Mouse (Mus musculus): Measurements from ENCODE around the gene Ece1.

The Ece1 gene

GRCm38 (mm10) chr4:137855741-137856341, 6.2 kb upstream of the Ece1 start:
- no peak for DNase-seq (ENCODE audit: inconsistent ontology term)

- no peak for DNase-seq (ENCODE audit: inconsistent ontology term)
Observed at GRCm38 (mm10) chr4:137857116-137857515, 4.9 kb upstream of the Ece1 start.

DNA sequence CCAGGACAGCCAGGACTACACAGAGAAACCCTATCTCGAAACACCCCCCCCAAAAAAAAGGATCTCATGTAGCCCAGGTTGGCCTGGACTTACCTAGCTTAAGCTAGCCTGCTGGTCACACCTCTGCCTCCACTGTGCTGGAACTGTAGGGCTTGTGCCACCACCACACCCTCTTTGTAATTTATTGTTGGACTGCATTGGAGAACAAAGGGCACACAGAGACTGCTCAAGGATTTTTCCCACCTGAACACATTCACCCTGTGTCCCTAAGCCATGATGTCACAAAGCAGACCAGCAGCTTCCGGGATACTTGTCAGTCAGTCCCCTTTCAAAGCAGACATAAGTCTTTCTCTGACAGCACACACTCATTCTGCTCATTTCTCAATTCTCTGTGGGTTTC, 3.7 kb upstream of the Ece1 start:
- no peak for DNase-seq (ENCODE audit: inconsistent ontology term)

- DNase-seq (ENCODE audit: inconsistent ontology term), result peak; percentile 49
Observed at GRCm38 (mm10) chr4:137861461-137862011, 501 bp upstream of the Ece1 start.

- no peak for DNase-seq (ENCODE audit: inconsistent ontology term)
Observed at GRCm38 (mm10) chr4:137862516-137863240, 641 bp downstream of the Ece1 start.

DNA sequence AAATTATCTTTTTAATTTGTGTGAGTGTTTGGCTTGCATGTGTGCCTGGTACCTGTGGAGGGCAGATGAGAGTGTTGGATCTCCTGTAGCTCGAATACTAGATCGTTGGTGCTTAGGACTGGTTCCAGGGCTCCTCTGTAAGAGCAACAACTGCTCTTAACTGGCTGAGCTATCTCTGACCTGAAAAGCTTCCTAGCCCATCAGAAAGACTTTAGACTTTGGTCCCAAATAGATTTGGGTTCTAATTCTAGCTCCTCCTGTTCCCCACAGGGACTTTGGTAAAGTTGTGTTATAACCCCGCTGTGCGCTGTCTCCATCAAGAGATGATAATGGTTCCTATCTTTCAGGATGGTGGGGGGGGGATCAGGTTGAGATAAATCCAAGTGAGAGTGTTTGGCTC, 2.0 kb downstream of the Ece1 start:
- no peak for DNase-seq (ENCODE audit: inconsistent ontology term)

DNA sequence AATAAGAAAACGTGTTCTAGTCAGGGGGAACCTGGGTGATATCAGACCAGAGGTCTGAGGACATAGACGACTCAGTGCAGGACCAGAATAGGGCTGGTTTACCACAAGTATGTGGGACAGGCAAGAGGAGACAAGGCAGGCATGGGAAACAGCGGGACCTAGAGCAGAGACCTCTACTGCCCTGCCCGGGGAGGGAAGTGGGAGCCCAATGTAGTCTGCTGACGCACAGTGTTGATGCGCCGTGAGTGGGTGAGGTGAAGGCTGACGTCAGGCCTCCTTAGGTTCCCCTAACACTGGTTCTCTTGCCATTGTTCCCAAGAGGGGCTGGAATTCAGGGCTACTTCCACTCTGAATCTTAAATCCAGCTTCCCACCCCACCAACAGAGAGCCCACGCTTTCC, 2.7 kb downstream of the Ece1 start:
- DNase-seq (ENCODE audit: inconsistent ontology term), result peak; percentile 52

DNA sequence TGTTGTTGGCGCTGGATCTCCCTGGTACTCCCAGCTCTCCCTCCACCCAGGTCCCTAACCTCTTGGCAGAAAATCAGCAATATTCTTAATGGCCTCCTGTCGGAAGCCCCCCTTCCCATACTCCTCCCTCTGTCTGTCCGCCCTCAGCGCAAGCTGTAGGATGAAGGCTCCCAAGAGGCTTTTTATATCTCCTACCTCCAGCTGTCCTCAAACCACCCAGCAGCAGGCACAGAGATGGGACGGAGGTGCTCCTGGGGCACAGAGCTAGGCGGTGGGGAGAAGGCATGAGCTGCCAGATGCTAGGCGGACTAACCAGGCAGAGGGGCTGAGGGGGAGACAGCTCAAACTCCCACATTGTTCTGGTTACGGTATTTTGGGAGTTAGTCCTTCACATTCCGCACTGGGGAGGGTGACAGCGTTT, 3.2 kb downstream of the Ece1 start:
- no peak for DNase-seq (ENCODE audit: inconsistent ontology term)

DNA sequence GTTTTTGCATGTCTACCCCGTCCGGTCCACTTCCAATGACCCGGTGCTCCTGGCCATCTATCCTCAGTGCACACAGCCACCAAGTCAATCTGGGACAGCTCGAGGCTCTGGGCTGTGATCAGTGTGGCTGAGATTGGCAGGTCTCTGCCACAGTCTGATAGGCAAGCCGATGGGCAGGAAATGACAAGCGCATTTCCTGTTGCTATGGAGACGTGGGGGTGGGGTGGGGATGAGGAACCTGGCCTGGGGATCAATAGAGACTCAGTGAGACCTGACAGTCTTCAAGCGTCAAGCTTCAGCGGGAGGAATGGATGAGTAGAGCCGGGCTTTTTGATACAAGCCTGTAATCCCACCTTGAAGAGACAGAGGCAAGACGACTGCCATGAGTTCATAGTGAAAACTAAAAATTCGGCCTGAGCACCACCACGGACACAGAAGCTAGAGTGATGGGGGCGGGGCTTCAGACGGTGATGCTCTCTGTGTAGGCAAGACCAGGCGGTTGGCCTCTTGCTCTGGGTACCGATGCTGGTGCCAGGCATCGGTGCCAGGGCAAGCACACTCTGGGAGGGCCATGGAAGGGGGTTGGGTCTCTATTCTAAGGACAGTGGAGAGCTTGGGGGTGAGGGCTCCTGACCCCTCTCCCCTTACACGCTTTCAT, 4.3 kb downstream of the Ece1 start:
- peak; percentile 32 for DNase-seq (ENCODE audit: inconsistent ontology term)

- DNase-seq (ENCODE audit: inconsistent ontology term), result no peak
Observed at GRCm38 (mm10) chr4:137867225-137867624, 5.2 kb downstream of the Ece1 start.

GRCm38 (mm10) chr4:137867675-137868257, 5.7 kb downstream of the Ece1 start:
- peak; percentile 26 for DNase-seq (ENCODE audit: inconsistent ontology term)

DNA sequence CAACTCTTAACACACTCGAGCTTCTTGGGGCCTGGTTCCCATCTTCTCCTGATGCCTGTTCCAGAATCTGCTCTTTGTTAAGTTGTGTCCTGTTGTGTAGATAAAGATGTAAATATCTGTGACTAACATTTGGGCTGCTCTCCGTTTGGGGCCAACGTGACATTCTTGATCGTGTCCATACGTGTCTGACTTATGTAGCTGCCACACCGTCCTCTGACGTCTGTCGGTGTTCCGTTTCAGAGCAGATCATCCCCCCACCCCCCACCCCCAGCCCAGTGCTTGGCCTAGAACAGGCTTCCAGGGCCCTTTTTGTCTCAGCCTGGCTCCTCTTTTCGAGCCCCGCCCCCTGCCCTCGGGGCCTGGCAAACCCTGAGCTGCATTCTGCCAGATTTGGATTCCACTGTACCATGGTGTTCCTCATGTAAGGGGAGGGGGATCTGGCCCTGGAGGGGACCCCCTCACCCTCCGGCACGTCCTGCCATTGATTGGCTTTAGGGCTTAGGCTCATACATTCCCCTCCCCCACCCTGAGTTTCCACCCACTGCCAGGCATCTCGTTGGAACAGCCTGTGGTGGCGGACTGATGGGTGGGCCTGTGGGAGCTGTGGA, 7.7 kb downstream of the Ece1 start:
- DNase-seq (ENCODE audit: inconsistent ontology term), result peak; percentile 44

DNA sequence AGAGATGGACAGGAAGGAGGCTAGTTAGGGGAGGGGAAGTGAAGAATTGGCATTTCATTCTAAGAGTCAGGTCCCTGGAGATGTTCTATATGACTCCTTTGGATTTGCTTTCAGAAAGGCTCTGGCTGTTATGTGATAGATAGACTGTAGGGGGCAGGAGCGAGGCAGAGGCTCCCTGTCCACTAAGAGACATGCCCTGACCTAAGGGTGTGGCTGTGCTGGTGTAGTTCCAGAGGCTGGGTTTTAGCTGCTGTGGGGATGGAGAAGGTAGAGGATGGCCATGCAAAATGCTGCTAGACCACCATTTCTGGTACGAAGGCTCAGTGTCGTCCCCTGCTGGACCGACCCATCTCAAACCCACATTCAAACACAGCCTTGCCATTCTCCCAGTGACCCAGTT, 8.9 kb downstream of the Ece1 start:
- DNase-seq (ENCODE audit: inconsistent ontology term), result no peak

- no peak for DNase-seq (ENCODE audit: inconsistent ontology term)
Observed at GRCm38 (mm10) chr4:137871431-137871830, 9.4 kb downstream of the Ece1 start.

- DNase-seq (ENCODE audit: inconsistent ontology term), result no peak
Observed at GRCm38 (mm10) chr4:137874337-137874736, 12.3 kb downstream of the Ece1 start.

- DNase-seq (ENCODE audit: inconsistent ontology term), result no peak
Observed at GRCm38 (mm10) chr4:137874826-137875225, 12.8 kb downstream of the Ece1 start.

DNA sequence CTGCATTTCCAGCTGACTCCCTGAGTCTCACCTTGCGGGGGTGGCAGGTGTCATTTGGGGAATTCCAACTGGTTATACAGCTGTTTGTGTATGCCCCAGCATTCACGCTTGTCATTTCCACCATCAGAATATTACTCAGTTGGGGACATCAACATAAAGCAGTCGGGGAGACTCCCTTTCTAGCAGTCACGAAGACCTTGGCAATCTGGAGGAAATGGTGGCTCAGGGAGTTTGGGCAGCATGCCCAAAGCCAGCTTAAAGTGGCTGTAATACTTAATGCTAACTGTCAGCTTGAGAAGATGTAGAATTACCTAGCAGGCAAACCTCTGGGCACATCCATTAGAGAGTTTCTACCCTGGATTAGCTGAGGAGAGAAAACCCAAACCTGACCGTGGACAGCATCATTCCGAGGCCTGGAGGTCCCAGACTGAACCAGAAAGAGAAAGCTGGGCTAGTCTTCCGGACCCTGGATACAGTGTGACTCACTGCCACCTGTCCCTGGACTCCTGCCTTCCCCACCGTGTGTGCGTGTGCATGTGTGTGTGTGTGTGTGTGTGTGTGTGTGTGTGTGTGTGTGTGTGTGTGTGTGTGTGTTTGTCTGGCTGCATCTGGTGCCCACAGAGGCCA, 13.5 kb downstream of the Ece1 start:
- DNase-seq (ENCODE audit: inconsistent ontology term), result no peak

DNA sequence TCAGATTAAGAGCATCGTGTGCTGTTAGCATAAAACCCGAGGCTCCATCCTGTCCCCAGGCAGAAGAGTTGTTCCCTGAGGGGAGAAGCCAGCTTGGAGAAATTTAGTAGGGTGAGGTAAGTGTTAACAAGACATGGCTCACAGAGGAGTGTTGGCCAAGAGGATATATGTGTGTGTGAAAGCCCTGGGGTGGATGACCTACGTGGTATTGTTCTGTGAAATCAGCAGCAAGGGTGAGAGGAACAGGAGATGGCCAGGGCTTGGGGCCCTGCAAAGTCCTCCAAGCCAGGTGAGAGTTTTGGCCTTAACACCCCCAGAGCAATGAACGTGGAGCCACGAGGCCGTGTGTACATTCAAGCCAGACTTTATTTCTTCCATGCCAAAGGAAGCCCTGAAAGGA, 14.8 kb downstream of the Ece1 start:
- DNase-seq (ENCODE audit: inconsistent ontology term), result no peak

- DNase-seq (ENCODE audit: inconsistent ontology term), result no peak
Observed at GRCm38 (mm10) chr4:137877432-137877881, 15.4 kb downstream of the Ece1 start.

DNA sequence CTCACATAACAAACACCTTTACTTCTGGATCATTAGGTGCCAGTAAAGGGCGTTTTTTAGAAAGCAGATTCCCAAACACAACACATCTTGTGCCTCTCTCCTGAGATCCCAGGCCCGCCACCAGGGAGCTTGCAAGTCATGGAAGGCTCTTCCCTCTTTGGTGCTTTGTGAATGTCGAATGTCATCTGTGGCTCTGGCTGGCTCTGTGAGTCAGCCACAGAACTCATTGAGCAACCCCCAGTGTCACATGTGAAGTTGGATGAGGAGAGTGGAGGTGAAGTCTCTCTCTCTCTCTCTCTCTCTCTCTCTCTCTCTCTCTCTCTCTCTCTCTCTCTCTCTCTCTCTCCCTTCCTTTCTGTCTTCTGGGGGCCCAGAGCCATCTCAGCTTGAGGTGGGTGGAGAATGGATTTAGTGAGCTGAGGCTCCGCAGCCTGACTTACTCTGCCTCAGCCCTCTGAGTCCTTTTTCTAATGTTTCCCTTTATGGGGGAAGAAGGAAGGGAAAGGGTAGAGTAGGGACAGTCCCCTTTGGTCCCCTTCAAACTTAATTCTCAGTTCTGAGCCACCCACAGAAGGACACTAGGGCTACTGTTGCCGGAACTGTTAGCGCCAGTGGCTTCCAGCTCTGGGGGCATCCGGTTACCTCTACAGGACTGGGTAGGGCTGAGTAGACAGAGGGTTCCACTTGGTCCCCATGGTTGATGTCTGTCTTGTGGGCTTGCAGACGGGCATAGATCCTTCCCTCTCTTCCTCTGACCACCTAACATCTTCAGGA, 17.5 kb downstream of the Ece1 start:
- peak; percentile 37 for DNase-seq (ENCODE audit: inconsistent ontology term)

GRCm38 (mm10) chr4:137881445-137881844, 19.4 kb downstream of the Ece1 start:
- DNase-seq (ENCODE audit: inconsistent ontology term), result no peak
